Mouse (Mus musculus) testis, postnatal 14 days (tissue): ENCODE measurements at regions not wholly inside any gene's neighbourhood (a gene's known extent, or its start where the extent isn't known, plus 50 kb on each side); places are given as distances from the start of the nearest gene placed in this dataset.

Experiments used
- DNase-seq: peaks from one replicate; pipeline ENCODE4 v3.0.0; 2021; ENCODE audit warnings: low spot score

GRCm38 (mm10) chr1:81516575-81517210, 439.9 kb downstream of the Nyap2 start:
- DNase-seq, result no peak

DNA sequence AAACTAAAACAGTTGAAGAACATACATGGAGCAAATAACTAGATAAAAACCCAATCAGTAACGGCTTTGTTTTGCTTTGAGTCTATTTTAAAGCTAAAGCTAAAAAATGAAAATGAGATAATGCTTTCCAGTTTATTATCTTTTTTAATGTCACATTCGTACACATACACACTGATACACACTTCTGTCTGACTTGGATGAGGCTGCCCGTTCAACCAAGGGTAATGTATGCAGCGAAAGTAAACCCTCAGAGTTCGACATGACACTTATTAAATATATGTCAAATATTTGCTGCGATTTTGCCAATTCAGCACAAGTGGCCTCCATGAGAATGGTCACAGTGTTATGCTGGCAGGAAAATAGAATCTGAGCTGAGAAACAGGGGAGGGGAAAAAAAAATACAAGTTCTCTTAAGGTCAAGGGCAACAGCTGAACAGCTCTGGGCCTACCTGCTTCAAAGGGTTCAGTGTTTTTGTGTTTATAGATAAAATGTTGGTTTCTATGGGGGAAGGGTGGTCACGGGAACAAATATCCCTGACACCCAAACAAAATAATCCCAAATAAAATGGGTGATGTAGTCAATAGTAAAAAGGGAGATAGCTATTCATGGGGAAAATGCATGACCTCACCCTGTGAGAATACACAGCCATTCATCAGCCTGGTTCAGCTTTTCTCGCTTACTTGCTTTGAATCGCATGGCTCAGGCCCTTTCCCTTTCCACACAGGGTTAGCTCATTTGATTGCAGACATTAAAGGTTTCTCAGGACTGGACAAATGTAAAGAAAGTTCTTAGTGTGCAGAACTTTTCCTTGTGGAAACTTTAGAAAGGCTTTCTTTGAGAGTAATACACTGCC, 443.9 kb downstream of the Nyap2 start:
- DNase-seq, result no peak

DNA sequence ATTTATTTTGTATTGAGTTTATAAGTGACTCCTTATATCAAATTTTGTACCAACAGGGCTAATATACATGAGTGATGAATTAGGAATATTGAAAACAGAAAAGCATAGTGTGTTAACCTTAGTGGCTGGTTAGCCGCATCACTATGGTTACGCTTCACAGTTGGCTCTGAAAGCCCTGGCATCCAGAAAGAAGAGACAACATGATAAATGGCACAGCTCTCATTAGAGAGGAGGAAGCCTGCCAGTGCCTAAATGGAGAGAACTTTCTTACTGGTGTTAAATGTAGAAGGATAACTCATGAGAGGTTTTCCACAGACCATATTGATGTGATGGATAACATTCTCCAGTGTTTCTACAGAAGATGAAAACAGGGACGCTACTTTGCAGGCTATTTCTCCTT, 446.2 kb downstream of the Nyap2 start:
- DNase-seq, result no peak

DNA sequence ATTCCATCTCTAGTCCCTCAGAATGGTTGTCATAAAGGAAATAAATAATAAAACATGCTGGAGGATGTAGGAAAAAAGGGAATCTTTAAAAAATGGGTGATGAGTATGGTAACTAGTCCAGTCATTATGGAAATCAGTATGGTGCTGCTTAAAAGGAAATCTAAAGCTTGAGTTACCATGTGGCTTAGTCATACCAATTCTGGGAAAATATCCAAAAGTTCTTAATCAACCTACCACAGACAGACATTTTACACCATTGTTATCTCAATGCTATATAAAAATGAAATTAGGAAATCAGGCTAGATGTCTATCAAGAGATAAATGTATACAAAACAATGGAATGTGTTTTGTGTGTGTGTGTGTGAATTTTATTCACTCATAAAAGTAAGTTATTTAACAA, 449.1 kb downstream of the Nyap2 start:
- no peak for DNase-seq

DNA sequence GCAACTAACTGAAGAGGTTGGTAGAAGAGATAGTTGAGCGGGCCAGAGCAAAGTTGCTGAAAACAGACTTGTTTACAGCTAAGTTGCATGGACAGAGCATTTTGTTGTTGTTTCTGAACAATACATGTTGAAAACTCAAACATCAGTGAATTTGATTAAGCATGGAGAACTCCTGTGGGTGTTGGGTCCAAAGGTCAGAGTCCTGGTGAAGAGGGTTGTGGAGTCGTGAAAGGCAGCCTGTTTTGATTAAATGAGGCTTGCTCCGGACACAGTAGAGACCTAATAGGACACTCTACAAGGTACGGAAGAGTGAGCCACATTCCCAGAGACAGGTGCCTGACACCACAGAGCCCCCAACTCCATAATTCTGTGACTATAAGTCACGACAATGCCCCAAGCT, 461.1 kb downstream of the Nyap2 start:
- DNase-seq, result no peak

DNA sequence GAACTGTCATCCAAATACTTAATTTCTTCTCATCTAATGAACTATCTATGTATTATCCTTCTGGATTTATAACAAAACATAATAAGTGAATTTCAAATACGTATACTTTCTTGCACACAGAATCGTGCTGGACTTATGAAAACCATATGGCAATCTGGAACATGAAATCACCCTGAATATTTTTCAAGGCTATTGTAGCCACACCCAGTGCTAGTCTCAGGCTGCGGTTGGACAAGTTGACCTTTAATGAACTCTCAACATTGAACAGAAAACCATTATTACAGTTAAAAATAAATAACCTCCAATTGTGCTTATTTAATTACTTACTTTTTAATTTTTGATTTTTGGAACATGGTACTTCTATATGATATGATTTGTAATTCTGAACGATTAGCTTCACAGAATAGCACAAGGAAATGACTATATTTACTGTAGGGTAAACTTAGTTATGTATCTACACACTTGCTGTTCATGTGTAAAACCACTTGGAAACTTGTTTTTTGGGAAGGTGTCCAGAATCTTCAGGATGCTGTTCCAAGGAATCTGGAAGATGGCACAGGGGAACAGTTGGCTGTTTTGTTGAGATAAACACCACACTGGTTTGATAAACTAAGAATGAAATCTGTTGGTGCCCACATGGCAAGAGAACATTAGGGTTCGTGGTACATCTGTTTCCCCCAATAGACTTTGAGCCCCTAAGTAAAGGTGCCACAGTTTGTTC, 463.0 kb downstream of the Nyap2 start:
- no peak for DNase-seq

GRCm38 (mm10) chr1:81548906-81549305, 472.2 kb downstream of the Nyap2 start:
- DNase-seq, result no peak

DNA sequence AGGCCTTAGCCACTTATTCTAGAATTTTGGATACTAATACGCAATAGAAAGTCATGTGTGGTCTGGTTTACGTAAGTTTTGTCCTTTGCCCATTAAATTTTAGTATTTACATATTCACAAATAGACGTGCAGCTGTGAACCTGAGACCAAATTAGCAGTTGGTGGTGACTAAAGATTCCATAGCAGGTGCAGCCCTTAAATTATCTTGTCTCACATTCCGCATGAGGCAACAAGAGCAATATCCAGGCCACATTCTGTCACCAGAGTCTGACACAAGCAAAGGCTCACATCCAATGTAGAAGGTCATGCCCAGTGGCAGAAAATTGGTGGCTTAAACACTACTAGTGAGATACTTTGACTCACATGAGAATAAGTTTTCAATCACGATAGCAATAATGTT, 473.0 kb downstream of the Nyap2 start:
- no peak for DNase-seq

DNA sequence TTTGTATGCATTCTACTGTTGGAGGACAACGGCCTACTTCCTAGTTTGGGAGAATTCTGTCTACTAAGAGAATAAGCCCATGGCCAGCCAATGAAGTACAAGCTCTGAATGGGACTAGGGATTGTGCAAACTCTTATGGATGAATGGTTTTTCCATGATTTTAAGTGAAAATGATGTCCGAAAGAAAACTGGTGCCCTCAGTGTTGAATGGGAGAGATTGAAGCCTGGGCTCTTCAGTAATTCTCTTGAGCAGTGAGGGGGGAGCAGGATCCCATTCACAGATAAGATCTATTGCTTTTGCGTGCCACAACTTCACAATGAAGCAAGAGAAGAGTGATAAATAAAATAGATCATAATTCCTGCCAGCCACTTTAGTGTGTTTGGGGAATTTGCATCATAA, 476.0 kb downstream of the Nyap2 start:
- DNase-seq, result no peak

DNA sequence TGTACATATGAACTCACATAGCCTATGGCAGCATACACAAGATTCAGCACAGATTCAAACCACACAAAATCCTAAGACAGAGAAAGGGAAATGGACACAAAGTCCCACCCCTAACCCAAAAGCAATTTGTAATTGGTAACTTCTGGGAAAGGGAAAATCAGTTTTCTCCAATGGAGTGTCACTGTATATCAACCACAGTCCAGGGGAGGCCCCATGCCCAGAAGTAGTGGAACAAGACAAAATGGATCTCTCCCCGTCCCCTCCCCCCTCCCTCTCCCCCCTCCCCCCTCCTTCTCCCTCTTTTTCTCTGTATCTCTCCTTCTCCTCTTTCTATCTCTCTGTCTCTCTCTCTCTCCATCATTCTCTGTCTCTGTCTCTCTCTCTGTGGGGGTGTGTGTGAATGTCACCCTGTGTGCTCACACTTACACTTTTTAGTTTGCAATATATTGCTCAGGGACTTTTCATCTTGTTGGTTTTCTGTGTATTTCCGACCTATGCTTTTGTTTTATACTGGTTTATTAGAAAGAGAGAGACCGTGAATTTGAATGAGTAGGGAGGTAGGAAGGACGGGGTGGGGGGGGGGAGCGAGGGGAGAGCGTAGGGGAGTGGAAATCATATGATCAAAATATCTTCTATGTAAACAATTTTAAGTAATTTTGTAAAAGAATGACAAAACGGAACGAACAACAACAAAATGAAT, 500.4 kb downstream of the Nyap2 start:
- no peak for DNase-seq

DNA sequence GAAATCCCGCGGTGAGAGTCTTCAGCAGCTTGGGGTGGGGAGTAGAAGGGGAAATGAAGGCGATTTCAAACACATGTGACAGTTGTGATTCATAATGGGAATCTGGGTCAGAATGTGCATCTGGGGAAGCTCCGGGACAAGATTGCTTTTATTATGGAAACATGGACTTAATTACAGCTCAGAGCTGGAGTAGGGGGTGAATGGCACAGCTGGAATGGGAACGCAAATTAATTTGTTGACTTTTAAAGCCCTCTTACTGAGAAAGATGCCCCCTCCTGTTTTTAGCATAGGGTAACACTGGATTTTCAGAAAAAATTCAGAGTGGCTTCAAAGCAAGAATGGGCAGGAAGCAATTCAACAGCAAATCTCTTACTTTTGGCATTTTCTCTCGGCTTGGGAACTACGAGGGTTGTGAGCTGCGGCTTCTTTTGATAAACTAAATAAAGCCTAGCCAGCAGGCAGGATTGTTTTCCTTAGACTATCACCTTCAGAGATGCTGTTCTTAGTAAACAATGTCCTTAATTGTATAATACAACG, 501.0 kb downstream of the Nyap2 start:
- DNase-seq, result no peak

- DNase-seq, result no peak
These were observed 504.5 kb downstream of the Nyap2 start for GRCm38 (mm10) chr1:81581208-81581607.

DNA sequence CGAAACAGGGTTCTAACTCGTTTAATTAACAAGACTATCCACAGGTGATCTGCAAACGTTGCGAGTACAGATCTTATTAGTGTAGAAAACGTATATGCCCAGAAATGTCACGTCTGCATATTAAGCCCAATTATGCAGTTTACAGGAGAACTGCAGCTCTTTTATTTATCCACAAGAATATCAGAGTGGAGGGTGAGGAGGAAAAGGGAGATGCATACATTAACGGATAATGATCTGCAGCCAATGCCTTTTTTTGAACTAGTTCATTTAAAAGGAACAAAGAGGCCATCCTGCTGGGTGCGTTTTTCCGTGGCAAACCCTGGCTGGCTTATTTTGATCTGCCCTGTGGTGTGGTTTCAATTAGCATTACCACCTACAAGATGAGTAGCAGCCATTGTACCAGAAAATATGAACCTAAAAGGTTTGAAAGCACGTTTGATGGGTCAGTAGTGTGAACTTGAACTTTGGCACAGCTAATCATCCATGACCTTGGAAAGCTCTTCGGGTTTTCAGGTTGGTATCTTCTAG, 511.1 kb downstream of the Nyap2 start:
- no peak for DNase-seq

GRCm38 (mm10) chr1:81591623-81592022, 514.9 kb downstream of the Nyap2 start:
- no peak for DNase-seq

GRCm38 (mm10) chr1:81593280-81594182, 516.8 kb downstream of the Nyap2 start:
- DNase-seq, result peak; percentile 10

DNA sequence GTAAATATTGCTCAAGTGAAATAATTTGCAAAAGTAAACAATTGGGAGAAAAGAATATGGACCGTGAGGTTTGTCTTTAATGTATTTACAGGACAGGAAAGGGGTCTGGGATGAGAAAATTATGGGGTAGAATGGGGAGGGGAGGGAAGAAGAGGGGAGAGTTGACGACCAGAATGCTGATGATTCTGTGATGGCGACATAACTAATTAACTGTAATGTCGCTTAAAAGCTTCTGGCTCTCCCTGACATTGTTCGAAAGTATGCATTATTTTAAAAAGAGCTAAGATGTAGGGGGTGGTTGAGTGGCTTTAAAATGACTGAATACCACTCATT, 517.4 kb downstream of the Nyap2 start:
- DNase-seq, result no peak

GRCm38 (mm10) chr1:81594606-81595005, 517.9 kb downstream of the Nyap2 start:
- DNase-seq, result no peak

- DNase-seq, result no peak
These were observed 532.0 kb downstream of the Nyap2 start for GRCm38 (mm10) chr1:81608772-81609171.

DNA sequence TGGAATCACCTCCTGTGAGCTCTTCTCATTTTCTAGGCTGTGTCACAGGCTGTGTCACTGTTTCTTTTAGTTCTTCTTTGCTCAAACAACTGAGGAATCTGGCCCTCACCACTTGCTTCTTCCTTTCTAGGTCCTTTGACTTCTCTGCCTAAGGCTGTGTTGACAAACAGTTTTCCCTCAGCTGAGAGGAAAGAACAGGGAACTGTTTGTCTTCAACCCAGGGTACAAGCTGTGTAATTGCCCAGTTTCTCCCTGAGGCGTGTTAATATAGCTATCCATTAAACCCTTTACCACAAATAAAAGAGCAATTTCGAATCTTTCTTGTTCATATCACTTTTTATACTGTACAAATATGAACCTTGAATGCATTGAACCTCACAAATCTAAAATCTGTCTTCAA, 542.1 kb downstream of the Nyap2 start:
- DNase-seq, result no peak

DNA sequence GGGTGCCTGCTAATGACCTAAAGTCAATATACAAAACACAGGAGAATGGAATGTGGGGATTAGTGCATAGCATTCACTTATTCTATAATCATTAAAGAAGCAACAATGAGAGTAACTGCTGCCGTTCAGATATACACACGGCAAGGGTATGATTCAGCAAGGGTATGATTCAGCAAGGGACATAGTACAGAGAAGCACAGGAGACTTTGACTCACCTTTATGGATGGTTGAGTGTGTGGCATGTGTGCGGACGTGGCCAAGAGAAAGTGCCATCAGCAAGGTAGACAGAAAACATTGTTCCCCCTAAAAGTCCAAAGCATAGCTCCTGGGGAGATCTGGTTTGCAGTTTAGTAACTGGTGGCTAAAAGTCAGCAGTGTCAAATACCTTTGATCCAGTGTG, 547.4 kb downstream of the Nyap2 start:
- DNase-seq, result no peak

GRCm38 (mm10) chr1:81632704-81633103, 556.0 kb downstream of the Nyap2 start:
- no peak for DNase-seq
